Mouse (Mus musculus): ENCODE measurements at regions not wholly inside any gene's neighbourhood (a gene's known extent, or its start where the extent isn't known, plus 50 kb on each side); places are given as distances from the start of the nearest gene placed in this dataset.

- Histone ChIP-seq H3K4me1 (ENCODE audit: control insufficient read depth, insufficient read depth, low read length) (no peaks in the 10 kb centered on the region), H3K27ac (ENCODE audit: low read depth, low read length) (no peak overlapping the region), H3K4me3 (ENCODE audit: low read depth, low read length) (no peak overlapping the region), H3K27me3 (ENCODE audit: control insufficient read depth, insufficient read depth, low read length) (no peaks in the 10 kb centered on the region), H3K9ac (ENCODE audit: low read length) (no peak overlapping the region), H3K36me3 (ENCODE audit: control insufficient read depth, insufficient read depth, low read length) (no peaks in the 10 kb centered on the region), H3K9me3 (ENCODE audit: control insufficient read depth, low read length) (no peaks in the 10 kb centered on the region), H3K4me2 (no peak overlapping the region)
- ATAC-seq (ENCODE audit: low FRiP score) (no peak), DNase-seq (ENCODE audit: low spot score, missing footprints) (no peak)
- WGBS = 88% methylated on average over 3 of the region's 3 CpGs
These were observed 107.8 kb upstream of the F13a1 start for GRCm38 (mm10) chr13:37157808-37158207.

GRCm38 (mm10) chr13:37151835-37152516 lies 101.9 kb upstream of the F13a1 start:
- Histone ChIP-seq H3K36me3 (ENCODE audit: control insufficient read depth, insufficient read depth, low read length) (no peaks in the 10 kb centered on the region), H3K4me2 (no peak overlapping the region), H3K27me3 (ENCODE audit: control insufficient read depth, insufficient read depth, low read length) (no peaks in the 10 kb centered on the region), H3K9ac (ENCODE audit: low read length) (no peak overlapping the region), H3K27ac (ENCODE audit: low read depth, low read length) (no peak overlapping the region), H3K4me1 (ENCODE audit: control insufficient read depth, insufficient read depth, low read length) (peaks cover 6% of the 10 kb centered on the region; the same call in 1 of the 2 replicates), H3K4me3 (ENCODE audit: low read depth, low read length) (no peak overlapping the region), H3K9me3 (ENCODE audit: control insufficient read depth, low read length) (no peaks in the 10 kb centered on the region)
- DNase-seq (ENCODE audit: low spot score, missing footprints) (no peak), ATAC-seq (ENCODE audit: low FRiP score) (peak; percentile 34)
- WGBS = 57% methylated on average over 4 of the region's 4 CpGs

DNA sequence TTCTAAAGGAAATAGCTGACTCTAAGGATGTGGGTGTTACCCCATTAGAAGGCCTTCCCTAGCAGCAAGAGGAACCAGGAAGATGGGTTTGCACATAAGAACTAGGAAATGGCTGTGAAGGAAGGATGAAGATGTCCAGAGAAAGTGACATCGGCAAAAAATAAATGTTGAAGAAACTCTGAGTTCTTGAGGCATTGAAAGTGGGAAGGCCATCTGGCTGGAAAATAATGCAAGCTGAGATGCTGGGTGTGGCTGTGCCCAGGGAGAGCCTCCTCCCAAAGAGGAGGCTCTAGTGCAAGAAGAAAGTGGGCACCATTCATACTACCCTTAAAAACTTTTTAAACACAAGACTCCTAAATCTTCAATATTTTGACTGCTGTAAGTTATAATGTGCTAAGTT lies 99.9 kb upstream of the F13a1 start:
- no peak for ATAC-seq (ENCODE audit: low FRiP score)
- no peaks in the 10 kb centered on the region for H3K36me3 ChIP-seq (ENCODE audit: control insufficient read depth, insufficient read depth, low read length)
- H3K27ac ChIP-seq (ENCODE audit: low read depth, low read length) = no peak overlapping the region
- no peak overlapping the region for H3K9ac ChIP-seq (ENCODE audit: low read length)
- WGBS = 89% methylated on average over 1 of the region's 1 CpGs
- DNase-seq (ENCODE audit: low spot score, missing footprints) = no peak
- no peak overlapping the region for H3K4me3 ChIP-seq (ENCODE audit: low read depth, low read length)
- H3K4me2 ChIP-seq = no peak overlapping the region
- H3K27me3 ChIP-seq (ENCODE audit: control insufficient read depth, insufficient read depth, low read length) = no peaks in the 10 kb centered on the region
- H3K4me1 ChIP-seq (ENCODE audit: control insufficient read depth, insufficient read depth, low read length) = peaks cover 6% of the 10 kb centered on the region; the same call in 1 of the 2 replicates
- H3K9me3 ChIP-seq (ENCODE audit: control insufficient read depth, low read length) = no peaks in the 10 kb centered on the region

DNA sequence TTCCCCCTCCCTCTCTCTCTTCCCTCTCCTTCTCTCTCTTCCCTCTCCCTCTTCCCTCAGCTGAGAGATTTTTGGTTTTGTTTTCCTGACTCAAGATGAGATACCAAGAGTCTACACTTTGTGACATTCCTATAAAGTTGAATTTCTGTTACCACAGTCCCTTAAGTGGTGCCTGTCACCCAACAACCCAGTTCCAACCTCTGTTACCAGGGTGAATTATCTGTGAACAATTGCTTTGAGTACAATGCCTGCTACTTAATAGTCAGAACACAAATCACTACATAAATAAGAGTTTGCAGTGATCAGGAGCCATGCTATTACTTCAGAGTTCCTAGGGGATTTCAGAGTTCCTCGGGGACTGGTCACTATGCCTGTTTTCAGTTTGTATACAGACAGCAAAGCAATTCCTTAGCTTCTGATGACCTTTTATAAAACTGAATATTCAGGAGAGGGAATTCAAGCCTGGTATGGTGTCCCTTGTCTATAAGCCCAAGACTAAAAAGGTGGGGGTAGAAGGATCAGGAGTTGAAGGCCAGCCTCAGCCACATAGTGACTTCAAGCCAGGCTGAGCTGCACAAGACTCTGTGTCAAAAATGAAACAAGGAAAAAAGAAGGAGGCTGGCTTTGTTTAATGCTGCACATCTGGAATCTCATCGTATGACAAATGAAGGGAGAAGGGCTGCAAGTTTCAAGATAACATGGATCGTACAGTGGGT lies 99.2 kb upstream of the F13a1 start:
- no peak overlapping the region for H3K4me3 ChIP-seq (ENCODE audit: low read depth, low read length)
- H3K4me1 ChIP-seq (ENCODE audit: control insufficient read depth, insufficient read depth, low read length) = peaks cover 6% of the 10 kb centered on the region; the same call in 1 of the 2 replicates
- H3K9me3 ChIP-seq (ENCODE audit: control insufficient read depth, low read length) = no peaks in the 10 kb centered on the region
- 51% methylated on average over 3 of the region's 3 CpGs for WGBS
- H3K27ac ChIP-seq (ENCODE audit: low read depth, low read length) = peak overlapping the region; percentile 57; the same call in 1 of the 2 replicates
- peak; percentile 84 for ATAC-seq (ENCODE audit: low FRiP score)
- no peak overlapping the region for H3K4me2 ChIP-seq
- H3K27me3 ChIP-seq (ENCODE audit: control insufficient read depth, insufficient read depth, low read length) = no peaks in the 10 kb centered on the region
- DNase-seq (ENCODE audit: low spot score, missing footprints) = peak; percentile 89
- no peak overlapping the region for H3K9ac ChIP-seq (ENCODE audit: low read length)
- no peaks in the 10 kb centered on the region for H3K36me3 ChIP-seq (ENCODE audit: control insufficient read depth, insufficient read depth, low read length)

GRCm38 (mm10) chr13:37148627-37149026 lies 98.6 kb upstream of the F13a1 start:
- Histone ChIP-seq H3K9ac (ENCODE audit: low read length) (no peak overlapping the region), H3K27me3 (ENCODE audit: control insufficient read depth, insufficient read depth, low read length) (no peaks in the 10 kb centered on the region), H3K4me2 (no peak overlapping the region), H3K9me3 (ENCODE audit: control insufficient read depth, low read length) (no peaks in the 10 kb centered on the region), H3K27ac (ENCODE audit: low read depth, low read length) (no peak overlapping the region; the same call in 1 of the 2 replicates), H3K36me3 (ENCODE audit: control insufficient read depth, insufficient read depth, low read length) (no peaks in the 10 kb centered on the region), H3K4me3 (ENCODE audit: low read depth, low read length) (no peak overlapping the region), H3K4me1 (ENCODE audit: control insufficient read depth, insufficient read depth, low read length) (peaks cover 6% of the 10 kb centered on the region; the same call in 1 of the 2 replicates)
- 89% methylated on average over 1 of the region's 1 CpGs for WGBS
- ATAC-seq (ENCODE audit: low FRiP score) = no peak; the same call in 1 of the 2 replicates
- DNase-seq (ENCODE audit: low spot score, missing footprints) = no peak

- Histone ChIP-seq H3K36me3 (ENCODE audit: control insufficient read depth, insufficient read depth, low read length) (no peaks in the 10 kb centered on the region), H3K27me3 (ENCODE audit: control insufficient read depth, insufficient read depth, low read length) (no peaks in the 10 kb centered on the region), H3K9me3 (ENCODE audit: control insufficient read depth, low read length) (no peaks in the 10 kb centered on the region), H3K4me3 (ENCODE audit: low read depth, low read length) (no peak overlapping the region), H3K9ac (ENCODE audit: low read length) (no peak overlapping the region), H3K4me1 (ENCODE audit: control insufficient read depth, insufficient read depth, low read length) (peaks cover 6% of the 10 kb centered on the region; the same call in 1 of the 2 replicates), H3K4me2 (no peak overlapping the region), H3K27ac (ENCODE audit: low read depth, low read length) (no peak overlapping the region)
- DNase-seq (ENCODE audit: low spot score, missing footprints) (no peak), ATAC-seq (ENCODE audit: low FRiP score) (no peak)
- 90% methylated on average over 8 of the region's 8 CpGs for WGBS
These were observed 97.7 kb upstream of the F13a1 start for GRCm38 (mm10) chr13:37147790-37148189.

- Histone ChIP-seq H3K4me2 (no peak overlapping the region), H3K4me3 (ENCODE audit: low read depth, low read length) (no peak overlapping the region), H3K9ac (ENCODE audit: low read length) (no peak overlapping the region), H3K27ac (ENCODE audit: low read depth, low read length) (no peak overlapping the region), H3K4me1 (ENCODE audit: control insufficient read depth, insufficient read depth, low read length) (no peaks in the 10 kb centered on the region), H3K36me3 (ENCODE audit: control insufficient read depth, insufficient read depth, low read length) (no peaks in the 10 kb centered on the region), H3K27me3 (ENCODE audit: control insufficient read depth, insufficient read depth, low read length) (no peaks in the 10 kb centered on the region), H3K9me3 (ENCODE audit: control insufficient read depth, low read length) (no peaks in the 10 kb centered on the region)
- DNase-seq (ENCODE audit: low spot score, missing footprints) (no peak), ATAC-seq (ENCODE audit: low FRiP score) (no peak)
- 93% methylated on average over 2 of the region's 2 CpGs for WGBS
These were observed 92.8 kb upstream of the F13a1 start for GRCm38 (mm10) chr13:37142812-37143211.

DNA sequence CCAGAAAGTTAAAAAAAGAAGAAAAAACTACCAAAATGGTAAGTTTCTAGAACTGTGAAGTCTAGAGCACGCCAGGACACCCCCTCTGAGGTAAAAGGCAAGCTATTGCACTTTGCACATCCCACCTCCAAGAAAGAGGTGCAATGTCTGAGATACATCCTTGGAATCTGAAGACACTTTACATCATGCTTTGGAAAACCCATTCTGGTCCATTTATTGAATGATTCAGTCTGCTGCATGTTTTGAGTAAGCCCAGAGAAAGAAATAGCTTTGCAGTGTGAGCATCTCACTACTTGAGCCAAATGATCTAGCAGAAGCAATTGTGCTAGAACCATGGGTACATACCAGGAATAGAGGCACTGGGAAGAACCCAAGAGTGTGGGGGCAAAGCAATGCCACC lies 85.1 kb upstream of the F13a1 start:
- H3K4me1 ChIP-seq (ENCODE audit: control insufficient read depth, insufficient read depth, low read length) = no peaks in the 10 kb centered on the region
- DNase-seq (ENCODE audit: low spot score, missing footprints) = no peak
- WGBS = 70% methylated on average over 1 of the region's 1 CpGs
- no peak overlapping the region for H3K27ac ChIP-seq (ENCODE audit: low read depth, low read length)
- H3K36me3 ChIP-seq (ENCODE audit: control insufficient read depth, insufficient read depth, low read length) = no peaks in the 10 kb centered on the region
- no peaks in the 10 kb centered on the region for H3K9me3 ChIP-seq (ENCODE audit: control insufficient read depth, low read length)
- ATAC-seq (ENCODE audit: low FRiP score) = no peak
- H3K4me3 ChIP-seq (ENCODE audit: low read depth, low read length) = no peak overlapping the region
- no peak overlapping the region for H3K4me2 ChIP-seq
- H3K27me3 ChIP-seq (ENCODE audit: control insufficient read depth, insufficient read depth, low read length) = no peaks in the 10 kb centered on the region
- H3K9ac ChIP-seq (ENCODE audit: low read length) = no peak overlapping the region

DNA sequence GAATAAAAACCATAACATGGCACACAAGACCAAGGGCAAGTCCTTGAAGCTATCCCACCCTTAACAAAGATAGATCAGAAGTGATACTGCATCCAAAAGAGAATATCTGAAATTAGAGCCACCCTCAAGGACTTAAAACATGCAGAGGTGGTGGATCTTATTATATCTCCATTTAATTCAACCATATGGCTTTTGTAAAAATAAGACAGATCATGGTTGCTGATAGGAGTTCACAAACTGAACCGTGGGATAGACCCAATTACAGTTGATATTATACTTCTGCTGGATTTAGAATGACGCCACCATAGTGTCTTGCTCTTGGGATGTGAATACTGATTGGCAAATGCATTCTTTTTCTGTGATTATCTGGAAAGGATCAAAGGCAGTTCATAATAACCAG lies 84.5 kb upstream of the F13a1 start:
- Histone ChIP-seq H3K4me3 (ENCODE audit: low read depth, low read length) (no peak overlapping the region), H3K27me3 (ENCODE audit: control insufficient read depth, insufficient read depth, low read length) (no peaks in the 10 kb centered on the region), H3K4me2 (no peak overlapping the region), H3K36me3 (ENCODE audit: control insufficient read depth, insufficient read depth, low read length) (no peaks in the 10 kb centered on the region), H3K9me3 (ENCODE audit: control insufficient read depth, low read length) (no peaks in the 10 kb centered on the region), H3K9ac (ENCODE audit: low read length) (no peak overlapping the region), H3K27ac (ENCODE audit: low read depth, low read length) (no peak overlapping the region), H3K4me1 (ENCODE audit: control insufficient read depth, insufficient read depth, low read length) (no peaks in the 10 kb centered on the region)
- 93% methylated on average over 2 of the region's 2 CpGs for WGBS
- ATAC-seq (ENCODE audit: low FRiP score) (no peak), DNase-seq (ENCODE audit: low spot score, missing footprints) (no peak)
